Mouse (Mus musculus) left cerebral cortex, adult 2 months (tissue): ENCODE data around the gene Pnrc1. TPM values are rescaled to one million over a fixed set of nuclear protein-coding genes. Genes with fewer than 3 reads are reported as not detected.

ENCODE experiments used
- DNase-seq, 2 experiments: peaks; one replicate each; pipeline ENCODE4 v3.0.0; 2021 to 2022; ENCODE audit warnings: low spot score in 2 of 2, mixed read lengths in 1 of 2; ENCODE audit errors: extremely low spot score in 1 of 2
- H3K27ac ChIP-seq: fragments of 200-600 bp; 2 replicates; pipeline ENCODE4 v1.8.1; 2022
- H3K4me3 ChIP-seq: fragments of 200-600 bp; 2 replicates; pipeline ENCODE4 v1.8.1; 2022
- CTCF ChIP-seq: fragments of 200-600 bp; IDR thresholded peaks from 2 replicates; pipeline ENCODE4 v1.8.1; 2022; ENCODE audit warnings: antibody characterized with exemption, mild to moderate bottlenecking, moderate library complexity
- intact Hi-C: fragments of 180-260 bp; cut with DNase I; formaldehyde crosslinking; loops from one replicate; pipeline ENCODE4 v1.15.1; 2025
- total RNA-seq, 2 experiments: library from RNA; stranded (reverse); gene quantifications; 2 replicates each; pipeline ENCODE4 v1.2.3; 2021

Gene Pnrc1
- total RNA-seq, 2 experiments from 2014 or later = 152 to 156 TPM

DNA sequence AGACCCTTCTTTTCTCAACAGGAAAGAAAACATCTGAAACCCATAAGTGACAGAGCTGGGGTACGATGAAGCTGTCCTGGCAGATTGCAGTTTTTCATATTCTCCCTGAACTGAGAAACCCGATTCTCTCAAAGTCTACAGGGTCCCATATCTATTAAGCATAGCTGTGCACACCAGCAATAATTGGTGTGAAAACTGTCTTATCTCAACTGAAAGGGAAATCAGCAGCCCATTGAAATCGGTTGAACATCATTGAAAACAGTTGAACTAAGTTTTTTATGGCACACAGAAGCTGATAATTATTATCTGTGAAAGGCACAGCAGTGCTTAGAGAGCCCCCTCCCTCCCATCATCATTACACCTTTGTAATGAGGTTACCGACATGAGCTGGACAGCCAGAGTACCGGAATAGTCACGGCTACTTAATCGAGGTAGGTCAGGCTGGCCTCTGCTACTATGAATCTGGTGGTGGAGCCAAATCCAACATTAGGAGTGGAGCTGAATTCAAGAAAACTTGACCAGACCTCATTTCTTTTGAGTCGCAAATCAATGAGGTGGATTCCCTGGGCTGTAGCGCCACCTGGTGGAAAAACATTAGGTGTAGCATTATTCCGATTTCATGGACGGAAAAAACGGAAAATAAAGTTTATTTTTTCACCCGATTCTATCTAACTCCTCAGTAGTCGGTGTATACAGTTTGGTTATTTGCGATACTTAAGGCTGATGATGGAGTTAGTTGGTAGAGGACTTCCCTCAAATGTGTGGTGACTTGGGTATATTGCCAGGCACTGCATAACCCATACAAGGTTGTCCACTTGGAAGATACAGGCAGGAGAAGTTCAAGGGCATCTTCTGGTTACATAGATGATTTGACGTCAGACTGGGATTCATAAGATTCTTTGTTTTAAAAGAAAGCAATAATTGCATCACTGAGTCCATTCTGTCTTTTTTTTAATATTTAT, 2.7 kb upstream of the Pnrc1 start:
- H3K4me3 ChIP-seq = no peak overlapping the region
- peak; percentile 83 for TF ChIP-seq CTCF
- peak; percentile 41 to 68 for DNase-seq
- no peak overlapping the region for H3K27ac ChIP-seq
- intact Hi-C loops = loop anchor here (1.0 to 10.0 kb wide), 4 partner anchors 83 to 258 kb away; partner anchors contain the start of gene Ube2j1

DNA sequence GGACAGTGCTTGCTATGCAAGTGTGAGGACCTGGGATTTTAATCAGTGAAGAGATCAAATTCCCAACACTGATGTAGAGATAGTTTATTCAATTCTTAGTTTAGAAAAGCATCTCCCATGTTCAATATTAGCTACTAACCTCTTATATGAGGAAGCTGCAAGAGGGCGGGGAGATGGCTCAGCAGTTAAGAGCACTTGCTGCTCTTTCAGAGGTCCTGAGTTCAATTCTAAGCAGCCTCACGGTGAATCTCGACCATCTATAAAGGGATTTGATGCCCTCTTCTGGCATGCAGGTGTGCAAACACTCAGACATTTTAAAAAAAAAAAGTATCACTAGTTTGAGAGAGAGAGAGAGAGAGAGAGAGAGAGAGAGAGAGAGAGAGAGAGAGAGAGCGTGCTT, 915 bp upstream of the Pnrc1 start:
- DNase-seq = no peak
- Histone ChIP-seq H3K4me3 (no peak overlapping the region), H3K27ac (no peak overlapping the region)
- peak; percentile 4; the same call in 1 of the 2 replicates for TF ChIP-seq CTCF
- intact Hi-C loops = loop anchor here (10.0 kb wide), 1 partner anchor 256 kb away; the partner anchor contains the start of gene Ube2j1

DNA sequence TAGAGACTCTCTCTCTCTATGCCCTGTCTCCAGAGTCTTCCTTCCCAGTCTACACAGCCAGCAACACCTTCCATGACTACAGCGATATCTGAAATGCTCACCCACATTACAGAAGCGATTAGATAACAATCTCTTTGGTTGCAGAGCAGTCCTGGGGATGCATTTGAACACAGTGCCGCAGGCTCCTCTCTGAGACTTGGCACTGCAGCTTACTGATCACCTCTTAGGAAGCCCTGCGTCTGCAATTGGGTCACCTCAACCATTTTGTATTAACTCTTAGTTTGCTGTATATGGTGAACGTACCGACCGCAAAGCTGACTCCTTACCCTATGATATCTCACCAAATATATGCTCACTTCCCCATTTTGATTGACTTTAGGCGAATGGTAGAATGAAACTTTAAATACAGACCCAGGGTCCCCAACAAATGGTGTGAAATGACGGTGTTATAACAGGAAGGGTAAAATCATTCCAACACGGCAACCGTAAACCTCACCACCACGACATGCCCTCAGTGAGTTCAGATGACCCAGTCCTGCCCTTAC, 785 bp downstream of the Pnrc1 start:
- TF ChIP-seq CTCF = no peak
- Histone ChIP-seq H3K4me3 (peak overlapping the region; percentile 44), H3K27ac (no peak overlapping the region)
- intact Hi-C loops = loop anchor here (2.0 kb wide), 1 partner anchor 38 kb away; no protein-coding TSS in a partner anchor
- no peak for DNase-seq

DNA sequence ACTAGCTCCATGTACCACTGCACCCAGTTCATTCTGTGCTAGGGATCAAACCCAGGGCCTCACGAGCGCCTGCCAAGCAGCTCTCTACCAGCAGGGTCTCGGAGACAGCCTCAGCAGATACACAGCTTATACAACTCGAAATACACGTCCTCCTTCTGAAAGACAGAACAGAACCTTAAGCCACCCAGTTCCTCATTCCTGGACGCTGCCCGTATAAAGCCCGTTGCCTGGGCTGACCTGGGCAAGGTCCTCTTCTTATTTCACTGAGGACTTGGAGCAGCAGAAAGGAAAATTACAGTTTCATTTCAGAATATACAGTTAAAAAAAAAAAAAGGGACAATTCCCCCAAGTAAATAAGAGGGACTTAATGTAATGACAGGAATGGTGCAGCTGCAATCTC, 4.5 kb downstream of the Pnrc1 start:
- Histone ChIP-seq H3K27ac (no peak overlapping the region), H3K4me3 (no peak overlapping the region)
- no peak for DNase-seq
- no peak for TF ChIP-seq CTCF
- intact Hi-C loops = no loop called here

DNA sequence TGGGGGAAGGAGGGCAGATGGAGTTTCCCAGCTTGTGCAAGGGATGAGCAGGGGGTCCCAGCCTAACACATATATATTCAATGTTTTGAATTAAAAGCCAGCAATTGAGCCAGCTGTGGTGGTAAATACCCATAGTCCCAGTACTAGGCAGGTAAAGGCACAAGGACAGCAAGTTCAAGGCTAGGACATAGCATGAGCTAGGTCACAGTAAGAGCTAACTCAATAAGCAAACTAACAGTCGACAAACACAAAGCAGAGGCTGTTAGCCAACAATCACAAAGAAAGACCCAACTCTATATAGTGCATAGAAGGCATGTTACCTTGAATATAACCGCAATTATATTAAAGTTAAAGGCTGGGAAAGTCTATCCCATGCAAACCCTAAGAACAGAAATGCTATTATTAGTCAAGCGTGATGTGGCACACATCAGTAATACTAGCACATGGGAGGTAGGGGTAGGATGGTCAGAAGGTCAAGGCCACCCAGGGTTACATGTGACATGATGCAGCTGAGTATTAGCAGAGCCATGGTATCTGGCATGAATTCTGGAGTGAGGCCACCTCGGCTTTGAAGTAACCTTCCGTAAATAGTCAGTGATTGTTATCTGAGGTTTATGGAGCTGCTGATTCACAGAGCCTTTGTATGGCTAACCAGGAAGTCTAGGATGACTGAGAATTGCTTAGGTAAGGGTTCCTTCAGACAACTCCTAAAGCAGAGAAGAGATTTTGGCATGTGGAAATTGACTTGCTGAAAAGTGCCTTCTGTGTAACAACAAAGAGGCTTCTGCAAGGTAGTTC, 5.7 kb downstream of the Pnrc1 start:
- no peak overlapping the region for H3K27ac ChIP-seq
- intact Hi-C loops = no loop called here
- no peak overlapping the region for H3K4me3 ChIP-seq
- no peak for TF ChIP-seq CTCF
- no peak for DNase-seq

DNA sequence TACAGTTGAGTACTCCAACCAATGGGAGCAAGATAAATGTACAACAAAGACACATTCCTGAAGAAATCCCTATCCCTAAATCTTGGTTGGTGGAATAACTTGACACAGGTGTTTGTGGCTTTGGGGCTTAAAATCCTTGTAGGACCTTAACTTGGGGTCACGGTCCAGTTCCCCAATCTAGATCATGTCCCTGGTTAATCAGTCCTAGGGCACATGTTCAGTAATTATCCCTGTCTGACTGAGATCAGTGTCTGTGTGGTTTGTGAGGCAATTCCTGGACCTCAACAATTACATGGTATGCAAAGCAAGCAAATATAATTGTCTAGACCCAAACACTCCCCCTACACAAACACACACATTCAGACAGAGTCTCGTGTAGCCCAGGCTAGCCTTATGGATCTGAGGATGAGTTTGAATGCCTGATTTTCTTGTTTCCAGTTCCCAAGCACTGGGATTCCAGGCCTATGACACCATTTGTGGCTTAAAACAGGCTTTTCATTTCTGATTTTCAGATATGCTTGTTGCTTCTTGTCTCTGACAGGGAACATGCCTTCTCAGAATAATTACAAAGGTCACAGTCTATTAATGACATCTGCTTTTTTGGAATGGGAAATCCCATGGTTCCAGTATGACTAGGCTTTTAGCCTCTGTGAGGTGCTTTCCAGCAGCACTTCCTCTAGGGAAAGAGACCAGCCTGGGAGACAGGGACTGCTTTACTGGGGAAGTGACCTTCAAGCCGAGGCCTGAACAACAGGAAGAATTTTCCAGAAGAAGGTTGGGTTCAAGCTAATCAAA, 7.9 kb downstream of the Pnrc1 start:
- Histone ChIP-seq H3K27ac (no peak overlapping the region), H3K4me3 (no peak overlapping the region)
- TF ChIP-seq CTCF = no peak
- DNase-seq = no peak
- intact Hi-C loops = no loop called here

DNA sequence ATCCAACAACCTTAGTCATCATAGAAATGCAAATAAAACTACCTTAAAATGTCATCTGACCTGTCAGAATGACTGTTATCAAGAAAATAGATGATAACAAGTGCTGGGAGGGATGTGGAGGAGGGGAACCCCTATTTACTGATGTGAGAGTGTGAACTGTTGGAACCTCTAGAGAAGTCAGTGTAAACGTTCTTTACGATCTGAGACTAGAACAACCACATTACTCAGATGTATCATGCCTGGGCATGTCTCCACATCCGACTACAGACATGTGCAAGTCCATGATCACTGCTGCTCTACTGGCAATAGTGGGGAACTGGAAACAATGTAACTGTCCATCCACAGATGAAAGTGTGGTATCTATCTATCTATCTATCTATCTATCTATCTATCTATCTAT, 16.5 kb downstream of the Pnrc1 start:
- DNase-seq = no peak
- Histone ChIP-seq H3K27ac (no peak overlapping the region), H3K4me3 (no peak overlapping the region)
- intact Hi-C loops = no loop called here
- no peak for TF ChIP-seq CTCF

DNA sequence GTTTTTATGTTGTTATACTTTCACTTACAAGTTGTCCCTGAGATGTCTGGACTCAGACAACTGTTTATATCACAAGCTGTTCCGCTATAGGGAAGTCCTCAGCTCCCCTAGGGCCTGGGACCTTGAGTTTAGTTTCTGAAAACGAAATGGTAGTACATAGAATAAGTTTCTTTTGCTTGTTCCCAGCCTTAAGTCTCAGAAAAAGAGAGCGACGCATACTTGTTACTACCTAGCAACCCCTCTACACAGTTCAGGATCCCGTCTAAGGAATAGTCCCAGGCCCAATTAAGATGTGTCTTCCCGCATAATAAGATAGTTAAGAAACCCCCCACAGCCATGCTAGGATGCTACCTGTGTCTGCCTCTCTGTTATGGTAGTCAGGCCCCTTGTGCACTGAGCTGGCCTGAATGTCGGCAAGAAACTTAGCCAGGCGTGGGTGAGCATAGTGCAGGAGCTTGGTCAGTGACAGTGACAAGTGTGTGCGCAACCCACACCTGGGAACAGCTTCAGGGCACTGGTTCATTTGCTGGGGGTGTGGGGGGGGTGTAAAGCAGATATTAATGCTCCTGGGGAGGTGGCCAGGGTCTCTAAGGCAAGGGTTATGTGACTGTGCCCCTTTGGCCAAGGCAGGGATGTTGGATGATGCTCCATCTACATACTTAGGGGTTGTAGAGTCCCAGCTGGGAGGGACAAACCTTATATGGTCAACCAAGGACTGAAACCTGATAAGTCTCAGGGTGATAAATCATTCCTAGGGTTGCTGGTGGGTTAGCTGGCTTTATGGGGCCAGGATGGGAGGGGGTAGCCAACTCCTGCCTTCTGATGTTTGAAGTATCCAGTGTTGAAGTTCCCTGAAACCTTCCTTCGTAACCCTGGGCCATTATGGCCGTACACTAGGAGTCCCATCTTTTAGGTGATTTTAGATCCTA, 19.3 kb downstream of the Pnrc1 start:
- Histone ChIP-seq H3K4me3 (no peak overlapping the region), H3K27ac (no peak overlapping the region)
- no peak for DNase-seq
- intact Hi-C loops = no loop called here
- TF ChIP-seq CTCF = no peak

DNA sequence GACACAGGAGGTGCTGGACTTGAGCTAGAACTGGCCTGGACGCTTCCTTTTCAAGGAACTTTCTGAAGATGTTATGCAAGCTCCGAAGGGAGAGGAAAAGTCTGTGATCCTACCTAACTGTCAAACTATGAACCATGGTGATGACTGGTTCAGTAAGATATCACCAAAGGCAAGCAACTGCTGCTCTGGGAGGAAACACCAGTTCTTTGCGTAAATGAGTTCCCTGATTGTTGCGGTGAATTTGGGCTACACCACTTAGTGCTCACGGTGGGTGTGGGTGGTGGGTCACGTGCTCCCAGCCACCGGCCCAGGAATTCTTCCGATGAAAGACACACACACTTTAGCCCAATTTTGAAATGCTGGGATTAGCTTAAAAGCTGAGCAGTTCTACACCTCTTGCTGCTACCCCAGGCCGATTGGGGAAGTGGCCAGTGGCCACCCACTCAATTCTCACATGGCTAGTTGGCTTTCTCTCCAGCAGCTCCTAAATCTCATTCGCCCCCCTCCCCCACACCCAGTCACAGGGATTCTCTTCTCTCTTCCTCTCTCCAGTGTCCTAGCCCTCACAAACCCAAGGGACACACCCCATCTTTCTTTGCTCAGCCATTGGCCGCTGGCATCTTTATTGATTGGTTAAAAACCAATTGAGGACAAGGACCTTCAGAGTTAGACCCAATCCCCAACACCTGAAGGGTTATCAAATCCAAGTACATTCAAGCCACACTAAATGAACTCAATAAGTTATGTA, 24.8 kb downstream of the Pnrc1 start:
- Histone ChIP-seq H3K4me3 (no peak overlapping the region), H3K27ac (no peak overlapping the region)
- DNase-seq = no peak
- intact Hi-C loops = no loop called here
- TF ChIP-seq CTCF = no peak

DNA sequence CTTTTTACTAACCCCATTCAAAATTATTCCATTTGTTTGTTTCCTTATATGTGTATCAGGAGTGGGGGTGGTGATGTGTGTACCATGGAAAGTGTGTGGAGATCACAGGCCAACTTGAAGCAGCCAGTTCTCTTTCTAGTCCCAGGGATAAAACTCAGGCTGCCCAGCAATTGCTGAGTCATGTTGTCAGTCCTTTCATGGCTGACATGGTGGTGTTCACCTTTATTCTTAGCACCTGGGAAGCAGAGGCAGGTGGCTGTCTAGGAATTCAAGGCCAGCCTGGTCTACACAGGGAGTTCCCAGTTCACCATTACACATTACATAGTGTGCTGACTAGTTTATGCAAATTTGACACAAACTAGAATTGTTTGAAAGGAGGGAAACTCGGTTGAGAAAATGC, 27.1 kb downstream of the Pnrc1 start:
- Histone ChIP-seq H3K27ac (no peak overlapping the region), H3K4me3 (no peak overlapping the region)
- no peak for TF ChIP-seq CTCF
- no peak for DNase-seq
- intact Hi-C loops = no loop called here
